Mouse (Mus musculus) neural tube, embryonic 12.5 days (tissue): ENCODE measurements around the gene Zc3hav1. TPM values are rescaled to one million over a fixed set of nuclear protein-coding genes. Genes with fewer than 3 reads are reported as not detected.
"Not testable (repeated sequence)": the region's sequence is repeated elsewhere in the genome, so short reads cannot be mapped to it uniquely, and the experiment has no call there.

Experiments
- ATAC-seq: fragments of 200-750 bp; cut with Nextera tagmentation; 2 replicates; pipeline ENCODE4 v1.8.0; 2017; ENCODE audit warnings: low read depth, mild to moderate bottlenecking, moderate TSS enrichment, moderate library complexity; ENCODE audit not compliant: low FRiP score
- H3K27ac ChIP-seq: fragments of 300-500 bp; sonication (generic); 2 replicates; pipeline ENCODE4 v1.5.1; 2016
- H3K27me3 ChIP-seq: fragments of 300-500 bp; sonication (generic); replicated peaks from 2 replicates; pipeline ENCODE4 v1.6.1; 2016; ENCODE audit warnings: mild to moderate bottlenecking
- H3K36me3 ChIP-seq: fragments of 300-500 bp; sonication (generic); 2 replicates; pipeline ENCODE4 v1.6.1; 2016; ENCODE audit warnings: mild to moderate bottlenecking
- H3K4me1 ChIP-seq: fragments of 300-500 bp; sonication (generic); 2 replicates; pipeline ENCODE4 v1.6.1; 2016
- H3K4me2 ChIP-seq: fragments of 300-500 bp; sonication (generic); replicated peaks from 2 replicates; pipeline ENCODE4 v1.6.1; 2016; ENCODE audit warnings: mild to moderate bottlenecking
- H3K4me3 ChIP-seq: fragments of 300-500 bp; sonication (generic); 2 replicates; pipeline ENCODE4 v1.5.1; 2016
- H3K9ac ChIP-seq: fragments of 300-500 bp; sonication (generic); 2 replicates; pipeline ENCODE4 v1.6.1; 2016; ENCODE audit warnings: mild to moderate bottlenecking
- H3K9me3 ChIP-seq: fragments of 300-500 bp; sonication (generic); 2 replicates; pipeline ENCODE4 v1.6.1; 2016; ENCODE audit warnings: mild to moderate bottlenecking
- WGBS: fragments of 180-500 bp; shearing (Covaris S2); methylation state at CpG from one replicate; pipeline ENCODE4 v1.1.7; 2016; 5-methylcytosine and 5-hydroxymethylcytosine counted together
- polyA plus RNA-seq: library from polyadenylated mRNA; unstranded; fragments of >200 nt; fragmentation: Nextera tagmentation; extraction: Ambion mirVana; gene quantifications from 2 replicates; pipeline ENCODE4 v1.2.1, GENCODE M21; 2016

Gene Zc3hav1
- polyA plus RNA-seq, 1 experiment from 2014 or later: 2.0 TPM

DNA sequence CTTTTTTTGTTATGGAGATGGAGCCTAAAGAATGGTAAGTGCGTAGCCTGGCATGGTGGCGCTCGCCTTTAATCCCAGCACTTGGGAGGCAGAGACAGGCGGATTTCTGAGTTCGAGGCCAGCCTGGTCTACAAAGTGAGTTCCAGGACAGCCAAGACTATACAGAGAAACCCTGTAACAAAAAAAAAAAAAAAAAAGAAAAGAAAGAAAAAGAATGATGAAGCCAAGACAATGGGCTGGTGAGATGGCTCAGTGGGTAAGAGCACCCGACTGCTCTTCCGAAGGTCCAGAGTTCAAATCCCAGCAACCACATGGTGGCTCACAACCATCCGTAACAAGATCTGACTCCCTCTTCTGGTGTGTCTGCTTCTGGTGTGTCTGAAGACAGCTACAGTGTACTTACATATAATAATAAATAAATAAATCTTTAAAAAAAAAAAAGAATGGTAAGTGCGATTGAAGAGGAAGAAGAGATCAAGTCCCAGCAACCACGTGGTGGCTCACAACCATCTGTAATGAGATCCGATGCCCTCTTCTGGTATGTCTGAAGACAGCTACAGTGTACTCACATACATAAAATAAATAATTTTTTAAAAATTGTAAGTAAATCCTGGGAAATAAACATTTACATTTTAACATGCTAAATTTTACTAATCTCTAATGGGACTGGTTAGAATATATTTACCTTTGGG is 4.8 kb upstream of the Zc3hav1 start:
- H3K36me3 ChIP-seq, H3K9ac ChIP-seq, ATAC-seq, H3K27ac ChIP-seq, H3K4me3 ChIP-seq, H3K4me2 ChIP-seq, H3K9me3 ChIP-seq, H3K4me1 ChIP-seq: not testable (repeated sequence)
- peaks cover 31% of the 10 kb centered on the region for H3K27me3 ChIP-seq
- WGBS: 90% methylated on average over 11 of the region's 11 CpGs

DNA sequence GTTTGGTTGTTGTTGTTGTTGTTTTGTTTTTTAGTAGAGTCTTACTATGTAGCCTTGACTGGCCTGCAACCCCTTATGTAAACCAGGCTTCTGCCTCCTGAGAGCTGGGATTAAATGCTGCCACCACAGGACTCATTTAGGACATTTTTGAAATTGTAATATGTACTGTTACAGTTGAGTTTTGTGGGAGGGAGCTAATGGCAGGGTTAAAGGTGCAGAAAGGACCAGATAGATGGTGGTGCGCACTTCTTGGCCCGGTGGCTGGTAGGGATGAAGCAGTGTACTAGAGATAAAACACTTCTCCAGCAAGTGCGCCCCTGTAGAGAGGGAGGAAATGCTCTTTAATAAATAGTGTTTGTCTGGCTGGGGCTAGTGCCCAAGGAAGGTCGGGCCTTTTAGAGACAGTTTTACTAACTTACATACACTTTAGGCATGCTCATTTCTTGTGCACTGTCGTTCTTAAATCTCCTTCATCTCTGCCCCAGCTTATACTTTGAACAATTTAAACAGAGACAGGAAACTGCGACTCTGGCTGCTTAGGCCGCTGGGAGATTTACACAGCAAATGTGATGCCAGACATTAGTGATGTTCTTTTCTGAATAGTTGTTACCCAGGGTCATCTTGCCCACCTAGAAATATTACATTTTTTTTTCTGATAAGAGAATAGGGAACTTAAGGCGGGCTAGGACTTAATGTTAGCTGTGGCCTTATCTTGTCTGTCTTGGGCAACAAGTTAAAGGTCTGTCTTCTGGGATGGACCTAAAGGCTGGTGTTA is 4.0 kb upstream of the Zc3hav1 start:
- Histone ChIP-seq H3K4me1 (peaks cover 7% of the 10 kb centered on the region), H3K27me3 (peaks cover 39% of the 10 kb centered on the region), H3K36me3 (no peaks in the 10 kb centered on the region), H3K4me3 (no peak overlapping the region), H3K9ac (no peak overlapping the region), H3K27ac (no peak overlapping the region), H3K9me3 (no peaks in the 10 kb centered on the region), H3K4me2 (no peak overlapping the region)
- no peak for ATAC-seq
- WGBS: 79% methylated on average over 8 of the region's 8 CpGs

DNA sequence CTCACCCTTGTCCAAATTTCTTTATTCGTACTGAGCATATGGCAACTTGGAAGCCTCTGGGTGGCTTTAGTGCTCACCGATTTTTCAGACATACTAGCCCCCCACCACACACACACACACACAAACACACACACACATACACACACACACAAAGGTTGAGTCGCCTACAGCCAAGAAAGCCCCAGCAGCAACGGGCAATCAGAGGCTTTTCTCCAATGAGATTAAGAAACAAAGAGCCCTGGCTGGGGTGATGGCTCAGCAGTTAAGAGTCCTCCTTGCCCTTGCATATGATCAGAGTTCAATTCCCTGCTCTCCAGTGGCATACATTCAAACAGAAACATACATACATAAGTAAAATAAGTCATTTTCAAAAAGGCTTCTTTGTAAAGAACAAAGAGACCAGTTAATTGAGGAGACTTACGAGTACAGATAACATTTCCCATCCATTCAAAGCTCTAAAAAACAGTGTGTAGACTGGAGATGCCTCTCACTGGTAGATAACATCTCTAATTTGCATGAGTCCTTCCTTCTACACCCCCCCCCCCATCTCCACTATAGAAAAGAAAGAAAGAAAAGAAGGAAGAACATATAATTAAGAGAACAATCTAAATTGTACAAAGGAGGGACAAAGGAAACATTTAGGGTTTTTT is 3.3 kb upstream of the Zc3hav1 start:
- Histone ChIP-seq H3K4me1 (peaks cover 7% of the 10 kb centered on the region), H3K27ac (no peak overlapping the region), H3K4me2 (no peak overlapping the region), H3K9me3 (no peaks in the 10 kb centered on the region), H3K4me3 (no peak overlapping the region), H3K36me3 (no peaks in the 10 kb centered on the region), H3K27me3 (peaks cover 46% of the 10 kb centered on the region), H3K9ac (no peak overlapping the region)
- 61% methylated on average over 5 of the region's 5 CpGs for WGBS
- ATAC-seq: no peak

DNA sequence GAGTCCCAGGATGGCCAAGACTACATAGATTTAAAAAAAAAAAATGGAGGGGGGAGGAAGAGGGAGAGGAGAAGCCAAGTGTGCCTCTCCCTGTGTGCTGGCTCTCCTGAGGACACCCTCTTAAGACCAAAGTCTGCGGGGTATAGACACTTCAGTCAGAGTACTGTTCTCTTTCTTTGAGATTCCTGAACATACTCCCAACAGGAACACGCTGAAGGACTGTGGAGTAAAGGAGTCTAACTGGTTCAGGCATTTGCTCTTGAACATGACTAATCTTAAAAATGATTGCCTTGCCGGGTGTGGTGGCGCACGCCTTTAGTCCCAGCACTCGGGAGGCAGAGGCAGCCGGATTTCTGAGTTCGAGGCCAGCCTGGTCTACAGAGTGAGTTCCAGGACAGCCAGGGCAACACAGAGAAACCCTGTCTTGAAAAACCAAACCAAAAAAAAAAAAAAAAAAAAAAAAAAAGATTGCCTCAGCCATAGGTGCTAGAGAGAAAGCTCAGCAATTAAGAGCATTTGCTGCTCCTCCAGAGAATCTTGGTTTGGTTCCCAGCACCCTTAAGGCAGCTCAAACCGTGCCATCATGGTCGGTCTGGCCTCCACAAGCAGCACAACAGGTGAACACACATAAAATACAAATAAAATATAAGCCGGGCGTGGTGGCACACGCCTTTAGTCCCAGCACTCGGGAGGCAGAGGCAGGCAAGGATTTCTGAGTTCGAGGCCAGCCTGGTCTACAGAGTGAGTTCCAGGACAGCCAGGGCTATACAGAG is 2.4 kb upstream of the Zc3hav1 start:
- 85% methylated on average over 15 of the region's 15 CpGs for WGBS
- H3K4me3 ChIP-seq, H3K36me3 ChIP-seq, H3K9ac ChIP-seq, H3K27ac ChIP-seq, H3K4me1 ChIP-seq, ATAC-seq, H3K9me3 ChIP-seq, H3K4me2 ChIP-seq: not testable (repeated sequence)
- peaks cover 55% of the 10 kb centered on the region for H3K27me3 ChIP-seq

DNA sequence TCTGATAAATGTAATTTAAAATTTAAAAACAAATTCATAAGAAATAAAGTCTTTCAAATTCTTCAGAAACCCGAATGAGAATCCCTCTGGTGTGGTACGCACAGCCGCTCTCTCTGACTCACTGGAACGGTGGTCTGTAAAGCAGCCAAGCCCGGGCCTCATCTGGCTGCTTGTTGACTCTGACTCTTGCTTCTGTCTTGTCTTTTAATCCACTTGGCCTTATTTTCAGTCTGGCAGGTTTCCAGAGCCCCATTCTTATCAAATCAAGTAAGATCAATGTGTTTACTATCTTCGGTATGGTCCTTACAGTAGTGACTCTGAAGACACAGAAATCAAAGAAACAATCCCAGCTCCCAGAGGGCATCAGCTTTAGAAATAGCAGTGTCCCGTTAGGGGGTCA is 1.5 kb upstream of the Zc3hav1 start:
- no peaks in the 10 kb centered on the region for H3K36me3 ChIP-seq
- no peaks in the 10 kb centered on the region for H3K9me3 ChIP-seq
- no peak overlapping the region for H3K4me3 ChIP-seq
- no peak overlapping the region for H3K9ac ChIP-seq
- no peak overlapping the region for H3K4me2 ChIP-seq
- H3K27ac ChIP-seq: no peak overlapping the region
- peaks cover 61% of the 10 kb centered on the region for H3K27me3 ChIP-seq
- H3K4me1 ChIP-seq: peaks cover 7% of the 10 kb centered on the region
- ATAC-seq: no peak
- 10% methylated on average over 7 of the region's 7 CpGs for WGBS

DNA sequence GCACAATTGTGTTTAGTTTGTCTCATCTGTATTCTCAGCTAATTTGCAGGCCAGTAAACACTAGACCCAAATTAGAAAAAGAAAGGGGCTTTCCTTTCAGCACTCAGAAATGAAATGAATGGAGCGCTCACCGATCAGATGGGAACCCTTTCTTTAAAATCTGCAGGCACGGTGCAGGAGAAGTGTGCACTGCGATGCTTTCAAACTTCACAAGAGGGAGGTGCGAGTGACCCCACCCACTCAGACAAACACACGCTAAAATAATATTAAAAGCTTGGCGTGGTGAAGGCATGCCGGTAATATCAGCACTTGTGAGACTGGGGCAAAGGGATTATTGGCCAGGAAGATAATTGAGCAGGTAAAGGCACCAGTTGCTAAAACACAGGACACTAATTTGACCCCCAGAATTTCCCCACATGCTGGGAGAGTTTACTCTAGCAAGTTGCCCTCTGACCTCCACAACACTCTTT is 986 bp upstream of the Zc3hav1 start:
- Histone ChIP-seq H3K4me3 (no peak overlapping the region), H3K36me3 (no peaks in the 10 kb centered on the region), H3K4me1 (peaks cover 7% of the 10 kb centered on the region), H3K27me3 (peaks cover 63% of the 10 kb centered on the region), H3K27ac (no peak overlapping the region), H3K4me2 (0 out of 2 replicates have a peak overlapping the region, but pooled peaks have one; percentile 71), H3K9me3 (no peaks in the 10 kb centered on the region), H3K9ac (no peak overlapping the region)
- 2% methylated on average over 8 of the region's 8 CpGs for WGBS
- no peak for ATAC-seq

DNA sequence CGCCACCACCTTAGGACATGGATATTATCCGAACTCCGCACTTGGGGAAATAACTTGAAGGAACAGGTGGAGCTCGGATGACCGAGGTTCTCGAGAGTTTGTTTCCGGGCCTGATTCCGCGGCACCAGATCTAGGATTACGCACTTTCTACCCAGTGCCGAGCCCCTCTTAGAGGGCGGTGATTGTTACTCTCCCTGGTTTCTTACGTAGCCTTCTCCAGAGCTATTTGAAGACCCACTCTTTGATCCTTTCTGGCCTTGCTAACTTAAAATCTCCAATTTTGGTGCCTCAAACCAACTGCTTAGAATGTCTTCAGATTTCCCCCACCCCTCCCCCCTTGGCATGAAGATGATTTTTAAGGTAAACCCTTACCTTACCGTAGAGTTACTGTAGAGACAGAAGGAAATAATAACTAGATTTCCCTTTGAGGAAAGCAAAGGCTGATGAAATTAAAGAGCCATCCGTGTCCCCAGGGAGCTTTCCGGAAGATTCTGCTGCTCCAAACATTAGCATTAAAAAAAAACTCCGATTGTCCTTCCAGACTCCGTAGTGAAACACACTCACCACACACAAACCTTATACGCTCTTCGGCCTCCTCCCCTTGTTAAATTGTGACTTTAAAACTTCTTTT is 435 bp upstream of the Zc3hav1 start:
- no peak overlapping the region for H3K27ac ChIP-seq
- ATAC-seq: peak; percentile 17; the same call in 1 of the 2 replicates
- 2% methylated on average over 20 of the region's 20 CpGs for WGBS

DNA sequence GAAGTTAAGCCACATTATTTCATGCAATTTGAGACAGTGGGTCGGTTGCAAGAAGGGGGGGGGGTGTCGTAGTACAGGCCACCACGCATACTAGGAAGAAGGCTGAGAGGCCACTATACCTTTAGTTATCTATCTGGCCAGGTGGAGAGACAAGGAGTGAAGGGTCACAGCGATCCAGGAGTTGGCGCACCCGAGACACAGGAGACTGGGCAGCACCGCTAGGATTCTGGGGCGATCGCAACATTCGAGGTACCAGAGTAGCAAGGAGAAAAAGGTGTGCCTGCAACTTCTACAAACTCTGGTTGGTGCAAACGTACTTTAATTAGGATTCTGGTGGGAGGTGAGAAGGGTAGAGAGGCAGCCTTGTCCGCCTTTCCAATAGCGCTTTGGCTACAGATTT is 1.2 kb downstream of the Zc3hav1 start:
- H3K4me3 ChIP-seq: no peak overlapping the region
- no peak overlapping the region for H3K9ac ChIP-seq
- H3K9me3 ChIP-seq: no peaks in the 10 kb centered on the region
- WGBS: 7% methylated on average over 13 of the region's 13 CpGs
- peaks cover 66% of the 10 kb centered on the region for H3K27me3 ChIP-seq
- H3K36me3 ChIP-seq: no peaks in the 10 kb centered on the region
- peaks cover 7% of the 10 kb centered on the region for H3K4me1 ChIP-seq
- H3K4me2 ChIP-seq: no peak overlapping the region
- no peak overlapping the region for H3K27ac ChIP-seq
- no peak for ATAC-seq

More for the DNA sequence above, 435 bp upstream of the Zc3hav1 start:
- H3K36me3 ChIP-seq: no peaks in the 10 kb centered on the region
- H3K4me3 ChIP-seq: peak overlapping the region; percentile 47
- peak overlapping the region; percentile 71 for H3K4me2 ChIP-seq
- peaks cover 63% of the 10 kb centered on the region for H3K27me3 ChIP-seq
- H3K9ac ChIP-seq: no peak overlapping the region
- H3K9me3 ChIP-seq: no peaks in the 10 kb centered on the region
- H3K4me1 ChIP-seq: peaks cover 7% of the 10 kb centered on the region

DNA sequence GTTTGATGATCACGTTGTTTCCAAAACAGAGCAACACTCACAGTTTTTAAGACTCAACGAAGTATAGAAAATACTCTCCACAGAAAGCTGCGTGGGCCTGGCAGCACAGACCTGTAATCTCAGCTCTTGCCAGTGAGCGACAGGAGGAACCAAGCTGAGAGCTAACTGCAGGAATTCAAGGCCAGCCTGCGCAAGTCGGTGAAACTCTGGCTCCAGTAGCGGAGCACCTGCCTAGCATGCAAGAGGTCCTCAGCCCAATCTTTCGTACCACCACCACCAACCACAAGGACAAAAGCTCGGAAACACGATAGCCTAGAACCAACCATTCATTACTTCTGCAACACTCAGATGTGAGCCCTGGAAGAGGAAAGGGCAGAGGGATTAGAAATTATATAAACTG is 2.0 kb downstream of the Zc3hav1 start:
- Histone ChIP-seq H3K4me1 (peaks cover 7% of the 10 kb centered on the region), H3K36me3 (no peaks in the 10 kb centered on the region), H3K4me2 (no peak overlapping the region), H3K27ac (no peak overlapping the region), H3K9ac (no peak overlapping the region), H3K27me3 (peaks cover 62% of the 10 kb centered on the region), H3K4me3 (0 out of 2 replicates have a peak overlapping the region, but pooled peaks have one; percentile 9), H3K9me3 (no peaks in the 10 kb centered on the region)
- ATAC-seq: no peak
- WGBS: 10% methylated on average over 10 of the region's 10 CpGs

DNA sequence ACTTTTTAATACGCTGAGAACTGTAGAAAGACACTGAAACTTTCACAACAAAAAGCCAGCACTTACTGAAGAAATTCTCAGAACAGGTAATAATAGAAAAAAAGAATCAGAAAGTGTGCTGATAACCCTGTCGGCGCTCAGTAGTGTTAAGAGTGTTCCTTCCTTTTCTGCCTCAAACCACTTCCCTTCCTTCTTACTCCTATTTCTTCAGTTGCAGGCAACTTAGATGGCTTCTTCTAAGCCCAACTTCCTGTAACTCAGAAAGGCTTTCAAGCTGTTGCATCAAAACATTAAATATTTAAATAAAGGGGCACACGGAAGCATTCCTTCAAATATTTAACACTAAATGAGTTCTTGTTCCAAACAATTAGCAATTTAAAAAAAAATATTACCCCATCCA is 2.5 kb downstream of the Zc3hav1 start:
- Histone ChIP-seq H3K27ac (no peak overlapping the region), H3K9me3 (no peaks in the 10 kb centered on the region), H3K9ac (no peak overlapping the region), H3K36me3 (no peaks in the 10 kb centered on the region), H3K27me3 (peaks cover 60% of the 10 kb centered on the region), H3K4me3 (no peak overlapping the region), H3K4me1 (peaks cover 7% of the 10 kb centered on the region), H3K4me2 (no peak overlapping the region)
- 59% methylated on average over 4 of the region's 4 CpGs for WGBS
- ATAC-seq: no peak

DNA sequence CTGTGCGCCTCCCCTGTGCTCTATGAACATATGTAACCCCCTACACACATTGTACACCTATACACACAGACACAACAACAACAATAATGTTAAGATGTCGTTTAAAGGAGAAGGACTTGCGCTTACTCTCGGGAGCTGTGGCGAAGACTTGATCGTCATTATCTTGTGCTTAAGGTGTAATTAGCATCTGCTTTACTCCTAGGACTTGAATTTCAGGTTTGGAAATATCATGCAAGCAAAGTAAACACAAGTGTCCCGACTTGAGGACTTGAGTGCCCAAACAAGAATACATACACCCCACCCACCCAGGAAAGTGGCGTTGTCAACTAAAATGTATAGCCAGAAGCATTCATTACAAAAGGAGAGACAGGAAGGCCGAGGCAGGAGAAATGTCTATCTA is 4.6 kb downstream of the Zc3hav1 start:
- ATAC-seq: no peak
- Histone ChIP-seq H3K9ac (no peak overlapping the region), H3K4me2 (no peak overlapping the region), H3K27me3 (peaks cover 41% of the 10 kb centered on the region), H3K4me3 (no peak overlapping the region), H3K36me3 (no peaks in the 10 kb centered on the region), H3K9me3 (no peaks in the 10 kb centered on the region), H3K4me1 (peaks cover 7% of the 10 kb centered on the region), H3K27ac (no peak overlapping the region)
- 80% methylated on average over 9 of the region's 9 CpGs for WGBS
